Mouse (Mus musculus): ENCODE data around the gene Rplp2. TPM values are rescaled to one million over a fixed set of nuclear protein-coding genes. Genes with fewer than 3 reads are reported as not detected.

Gene Rplp2
- polyA plus RNA-seq, 1 experiment from 2014 or later = 1,119 TPM

DNA sequence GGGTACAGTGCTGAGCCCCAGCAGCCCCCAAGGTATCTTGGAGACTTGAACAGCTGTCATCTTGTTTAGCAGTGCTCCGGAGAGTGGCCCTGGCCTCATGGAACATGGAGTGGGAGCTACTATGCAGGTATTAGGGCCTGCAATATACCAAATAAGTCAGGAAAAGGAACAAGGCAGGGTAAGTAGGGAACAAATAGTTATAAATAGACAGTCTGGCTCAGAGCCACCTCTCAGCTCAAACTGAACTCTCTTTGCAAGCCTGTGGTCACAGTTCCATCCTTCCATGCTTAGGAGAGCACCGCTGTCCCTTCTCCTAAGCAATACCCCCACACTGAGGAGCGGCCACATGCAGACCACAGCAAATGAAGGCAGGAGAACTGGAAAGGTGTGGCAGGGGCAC lies 50.4 kb downstream of the Rplp2 start:
- H3K36me3 ChIP-seq (ENCODE audit: poor library complexity, severe bottlenecking) = peaks cover 46% of the 10 kb centered on the region
- no peak for ATAC-seq
- H3K27ac ChIP-seq = no peak overlapping the region
- H3K9ac ChIP-seq = no peak overlapping the region
- no peak overlapping the region for H3K4me3 ChIP-seq
- H3K4me2 ChIP-seq = no peak overlapping the region
- H3K9me3 ChIP-seq (replicated peaks) = no peaks in the 10 kb centered on the region
- 99% methylated on average over 3 of the region's 3 CpGs for WGBS
- H3K4me1 ChIP-seq = no peaks in the 10 kb centered on the region
- H3K27me3 ChIP-seq = no peaks in the 10 kb centered on the region

Other genes starting within 250 kb of the Rplp2 start
- gene Lmntd2, start 233.3 kb upstream of the Rplp2 start, polyA plus RNA-seq (2015; fragmentation: Nextera tagmentation; extraction: Ambion mirVana) = 2.1 and 2.3 TPM in 2 replicates
- gene Rassf7, start 231.5 kb upstream of the Rplp2 start, polyA plus RNA-seq (2015; fragmentation: Nextera tagmentation; extraction: Ambion mirVana) = 29.4 and 33.8 TPM in 2 replicates
- gene Phrf1, start 218.6 kb upstream of the Rplp2 start, polyA plus RNA-seq (2015; fragmentation: Nextera tagmentation; extraction: Ambion mirVana) = 82.4 and 91.3 TPM in 2 replicates
- gene Irf7, start 180.9 kb upstream of the Rplp2 start, polyA plus RNA-seq (2015; fragmentation: Nextera tagmentation; extraction: Ambion mirVana) = 1.0 and 1.1 TPM in 2 replicates
- gene Cdhr5, start 170.6 kb upstream of the Rplp2 start, polyA plus RNA-seq (2015; fragmentation: Nextera tagmentation; extraction: Ambion mirVana) = not detected in 2 replicates
- 0.60 and 0.62 TPM in 2 replicates for gene Sct, start 168.2 kb upstream of the Rplp2 start, polyA plus RNA-seq (2015; fragmentation: Nextera tagmentation; extraction: Ambion mirVana)
- 0.55 and 0.70 TPM in 2 replicates for gene Drd4, start 155.4 kb upstream of the Rplp2 start, polyA plus RNA-seq (2015; fragmentation: Nextera tagmentation; extraction: Ambion mirVana)
- 88.1 and 105 TPM in 2 replicates for gene Deaf1, start 119.7 kb upstream of the Rplp2 start, polyA plus RNA-seq (2015; fragmentation: Nextera tagmentation; extraction: Ambion mirVana)
- 61.3 and 66.0 TPM in 2 replicates for gene Tmem80, start 119.6 kb upstream of the Rplp2 start, polyA plus RNA-seq (2015; fragmentation: Nextera tagmentation; extraction: Ambion mirVana)
- 0.43 and 0.64 TPM in 2 replicates for gene Eps8l2, start 108.5 kb upstream of the Rplp2 start, polyA plus RNA-seq (2015; fragmentation: Nextera tagmentation; extraction: Ambion mirVana)
- 386 and 415 TPM in 2 replicates for gene Taldo1, start 55.2 kb upstream of the Rplp2 start, polyA plus RNA-seq (2015; fragmentation: Nextera tagmentation; extraction: Ambion mirVana)
- gene Gatd1, start 33.2 kb upstream of the Rplp2 start, polyA plus RNA-seq (2015; fragmentation: Nextera tagmentation; extraction: Ambion mirVana) = 53.2 and 55.6 TPM in 2 replicates
- 27.3 and 27.5 TPM in 2 replicates for gene Cend1, start 17.9 kb upstream of the Rplp2 start, polyA plus RNA-seq (2015; fragmentation: Nextera tagmentation; extraction: Ambion mirVana)
- gene Slc25a22, start 9.5 kb upstream of the Rplp2 start, polyA plus RNA-seq (2015; fragmentation: Nextera tagmentation; extraction: Ambion mirVana) = 58.2 and 65.1 TPM in 2 replicates
- gene Pidd1, start 3.3 kb upstream of the Rplp2 start, polyA plus RNA-seq (2015; fragmentation: Nextera tagmentation; extraction: Ambion mirVana) = 10.9 and 13.4 TPM in 2 replicates
- gene Pnpla2, start 7.8 kb downstream of the Rplp2 start, polyA plus RNA-seq (2015; fragmentation: Nextera tagmentation; extraction: Ambion mirVana) = 19.5 and 21.0 TPM in 2 replicates
- 3.2 and 6.0 TPM in 2 replicates for gene Cracr2b, start 13.7 kb downstream of the Rplp2 start, polyA plus RNA-seq (2015; fragmentation: Nextera tagmentation; extraction: Ambion mirVana)
- 12.0 and 14.3 TPM in 2 replicates for gene Cd151, start 20.0 kb downstream of the Rplp2 start, polyA plus RNA-seq (2015; fragmentation: Nextera tagmentation; extraction: Ambion mirVana)
- gene Polr2l, start 27.8 kb downstream of the Rplp2 start, polyA plus RNA-seq (2015; fragmentation: Nextera tagmentation; extraction: Ambion mirVana) = 76.5 and 89.5 TPM in 2 replicates
- gene Tspan4, start 27.9 kb downstream of the Rplp2 start, polyA plus RNA-seq (2015; fragmentation: Nextera tagmentation; extraction: Ambion mirVana) = 18.0 and 20.0 TPM in 2 replicates
- 24.3 and 31.8 TPM in 2 replicates for gene Chid1, start 92.5 kb downstream of the Rplp2 start, polyA plus RNA-seq (2015; fragmentation: Nextera tagmentation; extraction: Ambion mirVana)
- 83.2 and 93.1 TPM in 2 replicates for gene Ap2a2, start 114.8 kb downstream of the Rplp2 start, polyA plus RNA-seq (2015; fragmentation: Nextera tagmentation; extraction: Ambion mirVana)
- 0.10 and 0.25 TPM in 2 replicates for gene Muc6, start 207.9 kb downstream of the Rplp2 start, polyA plus RNA-seq (2015; fragmentation: Nextera tagmentation; extraction: Ambion mirVana)
- gene Muc2, start 243.0 kb downstream of the Rplp2 start, polyA plus RNA-seq (2015; fragmentation: Nextera tagmentation; extraction: Ambion mirVana) = 0.11 and 0.21 TPM in 2 replicates